9 mouse cellular contexts compared by ENCODE assay signal in genomic region chr5:139138261-139138925, GRCm38 (mm10). TPM values are rescaled to one million over a fixed set of nuclear protein-coding genes. Genes with fewer than 3 reads are reported as not detected.
DNase-seq lines count a peak whose midpoint lies in the region; ATAC-seq and TF ChIP-seq lines count a peak whose summit lies in the region.
"Had no signal": no experiment of that assay in that cellular context is flagged by ENCODE, and none has a peak within 500 bp of the region (broad histone marks: within the 10 kb centered on the region; RNA-seq: fewer than 3 reads in every experiment).

No protein-coding gene starts in this region.

- no peak for TF ChIP-seq CTCF in heart, postnatal 0 days (IDR thresholded peaks at IDR 0.05; ENCODE audit: low read depth)
- TF ChIP-seq CTCF in lung, postnatal 0 days (IDR thresholded peaks at IDR 0.05), result no peak
- no peak for TF ChIP-seq CTCF in stomach, postnatal 0 days (IDR thresholded peaks at IDR 0.05; ENCODE audit: low read depth)

- no peak overlapping the region for H3K4me3 ChIP-seq in heart, postnatal 0 days (ENCODE audit: low read depth, low read length)
- H3K4me3 ChIP-seq in heart, embryonic 10.5 days, result no peak overlapping the region
- H3K4me3 ChIP-seq in hindbrain, embryonic 16.5 days (ENCODE audit: low read length), result no peak overlapping the region
- H3K4me3 ChIP-seq in lung, postnatal 0 days (ENCODE audit: low read depth, low read length), result no peak overlapping the region
- no peak overlapping the region for H3K4me3 ChIP-seq in stomach, postnatal 0 days (ENCODE audit: low read depth, low read length)

- H3K9me3 ChIP-seq in heart, postnatal 0 days (replicated peaks; ENCODE audit: control insufficient read depth, low read length), result no peaks in the 10 kb centered on the region
- no peaks in the 10 kb centered on the region for H3K9me3 ChIP-seq in heart, embryonic 10.5 days
- no peaks in the 10 kb centered on the region for H3K9me3 ChIP-seq in hindbrain, embryonic 16.5 days (ENCODE audit: control insufficient read depth, low read length)
- H3K9me3 ChIP-seq in lung, postnatal 0 days (ENCODE audit: low read length), result no peaks in the 10 kb centered on the region
- H3K9me3 ChIP-seq in stomach, postnatal 0 days (ENCODE audit: control insufficient read depth, low read length), result no peaks in the 10 kb centered on the region

- no peak overlapping the region for H3K4me2 ChIP-seq in heart, postnatal 0 days (ENCODE audit: low read depth, low read length)
- no peak overlapping the region for H3K4me2 ChIP-seq in hindbrain, embryonic 16.5 days (ENCODE audit: low read length)
- no peak overlapping the region for H3K4me2 ChIP-seq in lung, postnatal 0 days (replicated peaks; ENCODE audit: low read depth, low read length)
- peak overlapping the region; percentile 25; the same call in 1 of the 2 replicates for H3K4me2 ChIP-seq in stomach, postnatal 0 days (replicated peaks; ENCODE audit: low read depth)

- H3K4me1 ChIP-seq in heart, postnatal 0 days (ENCODE audit: control insufficient read depth, insufficient read depth), result peaks cover 20% of the 10 kb centered on the region
- H3K4me1 ChIP-seq in heart, embryonic 10.5 days, result peaks cover 13% of the 10 kb centered on the region
- H3K4me1 ChIP-seq in hindbrain, embryonic 16.5 days (ENCODE audit: control insufficient read depth, insufficient read depth, low read depth, low read length), result peaks cover 3% of the 10 kb centered on the region
- H3K4me1 ChIP-seq in lung, postnatal 0 days (ENCODE audit: insufficient read depth, low read depth, low read length), result no peaks in the 10 kb centered on the region
- H3K4me1 ChIP-seq in stomach, postnatal 0 days (replicated peaks; ENCODE audit: control insufficient read depth, insufficient read depth), result no peaks in the 10 kb centered on the region

- no peak for DNase-seq in heart, postnatal 0 days (ENCODE audit: low spot score)
- DNase-seq in heart, embryonic 10.5 days (ENCODE audit: low spot score), result no peak
- peak; percentile 99 for DNase-seq in brain, adult 2 months (ENCODE audit: low read depth, low spot score)
- DNase-seq in lung, postnatal 0 days (ENCODE audit: low spot score), result peak; percentile 72
- no peak for DNase-seq in stomach, postnatal 0 days (ENCODE audit: low spot score)
- DNase-seq in gastrocnemius, postnatal 25 days, result no peak
- DNase-seq in ovary, postnatal 36 days (ENCODE audit: low spot score), result no peak

- H3K36me3 ChIP-seq in heart, postnatal 0 days (replicated peaks; ENCODE audit: control insufficient read depth, insufficient read depth, low read length), result no peaks in the 10 kb centered on the region
- H3K36me3 ChIP-seq in heart, embryonic 10.5 days, result no peaks in the 10 kb centered on the region
- no peaks in the 10 kb centered on the region for H3K36me3 ChIP-seq in hindbrain, embryonic 16.5 days (ENCODE audit: control insufficient read depth, insufficient read depth, low read length)
- no peaks in the 10 kb centered on the region for H3K36me3 ChIP-seq in lung, postnatal 0 days (ENCODE audit: insufficient read depth, low read length)
- no peaks in the 10 kb centered on the region for H3K36me3 ChIP-seq in stomach, postnatal 0 days (ENCODE audit: control insufficient read depth, insufficient read depth, low read length)

- H3K27ac ChIP-seq in heart, postnatal 0 days (ENCODE audit: low read depth), result no peak overlapping the region
- no peak overlapping the region for H3K27ac ChIP-seq in heart, embryonic 10.5 days
- peak overlapping the region; percentile 66; the same call in 1 of the 2 replicates for H3K27ac ChIP-seq in hindbrain, embryonic 16.5 days (ENCODE audit: low read depth, low read length)
- peak overlapping the region; percentile 20; the same call in 1 of the 2 replicates for H3K27ac ChIP-seq in lung, postnatal 0 days (ENCODE audit: low read length)
- no peak overlapping the region for H3K27ac ChIP-seq in stomach, postnatal 0 days (replicated peaks)

- WGBS in heart, postnatal 0 days, result 56% methylated on average over 12 of the region's 12 CpGs
- WGBS in heart, embryonic 10.5 days, result 74% methylated on average over 12 of the region's 12 CpGs
- 54% methylated on average over 12 of the region's 12 CpGs for WGBS in hindbrain, embryonic 16.5 days
- WGBS in lung, postnatal 0 days, result 54% methylated on average over 12 of the region's 12 CpGs
- 47% methylated on average over 12 of the region's 12 CpGs for WGBS in stomach, postnatal 0 days

- H3K9ac ChIP-seq in heart, postnatal 0 days (replicated peaks; ENCODE audit: low read depth, low read length), result no peak overlapping the region
- peak overlapping the region; percentile 43; the same call in 1 of the 2 replicates for H3K9ac ChIP-seq in hindbrain, embryonic 16.5 days (ENCODE audit: low read depth, low read length)
- no peak overlapping the region for H3K9ac ChIP-seq in lung, postnatal 0 days (replicated peaks; ENCODE audit: low read depth)
- no peak overlapping the region for H3K9ac ChIP-seq in stomach, postnatal 0 days (ENCODE audit: low read length)

- ATAC-seq in heart, postnatal 0 days (ENCODE audit: insufficient read depth, low read depth), result 0 out of 2 replicates have a peak, but pooled peaks have one; percentile 29
- peak; percentile 78 for ATAC-seq in hindbrain, embryonic 16.5 days
- peak; percentile 68 for ATAC-seq in lung, postnatal 0 days
- ATAC-seq in stomach, postnatal 0 days (ENCODE audit: low FRiP score, low TSS enrichment), result 0 out of 2 replicates have a peak, but pooled peaks have one; percentile 17

- no peak for TF ChIP-seq EP300 in heart, postnatal 0 days (IDR thresholded peaks at IDR 0.05; ENCODE audit: low read depth)
- TF ChIP-seq EP300 in lung, postnatal 0 days (IDR thresholded peaks at IDR 0.05), result no peak; the same call in 1 of the 2 replicates
- no peak for TF ChIP-seq EP300 in stomach, postnatal 0 days (optimal IDR thresholded peaks at IDR 0.05)

- no peaks in the 10 kb centered on the region for H3K27me3 ChIP-seq in heart, postnatal 0 days (ENCODE audit: control insufficient read depth, insufficient read depth, low read length)
- H3K27me3 ChIP-seq in heart, embryonic 10.5 days (ENCODE audit: insufficient read depth, poor library complexity, severe bottlenecking), result 0 out of 2 replicates have a peak, but pooled peaks cover 4% of the 10 kb centered on the region
- H3K27me3 ChIP-seq in hindbrain, embryonic 16.5 days (replicated peaks; ENCODE audit: control insufficient read depth, insufficient read depth, low read length), result no peaks in the 10 kb centered on the region
- no peaks in the 10 kb centered on the region for H3K27me3 ChIP-seq in lung, postnatal 0 days (replicated peaks; ENCODE audit: insufficient read depth, low read length)
- no peaks in the 10 kb centered on the region for H3K27me3 ChIP-seq in stomach, postnatal 0 days (ENCODE audit: control insufficient read depth, insufficient read depth, low read length)

RNA-seq across cellular contexts. Expression of gene Prkar1b, which starts 11.4 kb away (rescaled TPM):
- total RNA-seq in heart, postnatal 0 days (2014; rRNA removed; ENCODE audit: low replicate concordance), result 2.3 TPM in 2 replicates
- 3.9 and 4.4 TPM in 2 replicates for polyA plus RNA-seq in heart, postnatal 0 days (2015; fragmentation: Nextera tagmentation; extraction: Ambion mirVana)
- 7.4 and 8.3 TPM in 2 replicates for polyA plus RNA-seq in heart, embryonic 10.5 days (2016; fragmentation: Nextera tagmentation; extraction: Ambion mirVana)
- polyA plus RNA-seq in hindbrain, embryonic 16.5 days (2015; fragmentation: Nextera tagmentation; extraction: Ambion mirVana), result 332 and 333 TPM in 2 replicates
- 14.4 and 16.5 TPM in 2 replicates for polyA plus RNA-seq in lung, postnatal 0 days (2015; fragmentation: Nextera tagmentation; extraction: Ambion mirVana)
- polyA plus RNA-seq in stomach, postnatal 0 days (2015; fragmentation: Nextera tagmentation; extraction: Ambion mirVana), result 9.6 and 10.6 TPM in 2 replicates
- total RNA-seq in gastrocnemius, postnatal 25 days (2021), result 1 to 10 TPM in 1 of 2 experiments, under 1 TPM in 1; 0.91 to 1.3 TPM
- total RNA-seq: common myeloid progenitor, adult 5-6 weeks had no signal

RNA-seq across cellular contexts. Expression of gene Dnaaf5, which starts 11.6 kb away (rescaled TPM):
- 23.0 and 38.1 TPM in 2 replicates for total RNA-seq in heart, postnatal 0 days (2014; rRNA removed; ENCODE audit: low replicate concordance)
- 2.3 and 2.8 TPM in 2 replicates for polyA plus RNA-seq in heart, postnatal 0 days (2015; fragmentation: Nextera tagmentation; extraction: Ambion mirVana)
- polyA plus RNA-seq in heart, embryonic 10.5 days (2016; fragmentation: Nextera tagmentation; extraction: Ambion mirVana), result 9.5 and 12.5 TPM in 2 replicates
- 2.6 and 5.1 TPM in 2 replicates for polyA plus RNA-seq in hindbrain, embryonic 16.5 days (2015; fragmentation: Nextera tagmentation; extraction: Ambion mirVana)
- polyA plus RNA-seq in lung, postnatal 0 days (2015; fragmentation: Nextera tagmentation; extraction: Ambion mirVana), result 2.7 and 2.8 TPM in 2 replicates
- 1.9 and 2.3 TPM in 2 replicates for polyA plus RNA-seq in stomach, postnatal 0 days (2015; fragmentation: Nextera tagmentation; extraction: Ambion mirVana)
- 10 to 100 TPM; 11.9 to 12.1 TPM for total RNA-seq in gastrocnemius, postnatal 25 days (2021)

Comparison
In these comparisons a context has a peak if more than half of its experiments do, and no peak if none do; other contexts are left out.
1. ATAC-seq: peak in every context shown above with its lines; median percentile 78 in hindbrain, embryonic 16.5 days; 68 in lung, postnatal 0 days; 29 in heart, postnatal 0 days; 17 in stomach, postnatal 0 days.
2. DNase-seq: peak in brain, adult 2 months (single experiment) and lung, postnatal 0 days (single experiment); none in heart, postnatal 0 days (single experiment), heart, embryonic 10.5 days (single experiment), stomach, postnatal 0 days (single experiment), gastrocnemius, postnatal 25 days (single experiment) and ovary, postnatal 36 days (single experiment).
3. H3K27ac ChIP-seq: peak in hindbrain, embryonic 16.5 days (single experiment) and lung, postnatal 0 days (single experiment); none in heart, postnatal 0 days (single experiment), heart, embryonic 10.5 days (single experiment) and stomach, postnatal 0 days (single experiment).
4. RNA of gene Prkar1b, which starts 11.4 kb away (polyA plus RNA-seq): 332 to 333 TPM in hindbrain, embryonic 16.5 days; 14.4 to 16.5 TPM in lung, postnatal 0 days, 9.6 to 10.6 TPM in stomach, postnatal 0 days, 7.4 to 8.3 TPM in heart, embryonic 10.5 days and 3.9 to 4.4 TPM in heart, postnatal 0 days; every median in the first group is over 10 times any median in the second.